Mouse (Mus musculus) skeletal muscle tissue, adult 2 months (tissue): ENCODE results near the gene Grtp1.
A peak's percentile ranks its signal among the peaks of the same experiment; 100 is the strongest.

Source experiments
- DNase-seq: peaks from one replicate; pipeline ENCODE4 v3.0.0-alpha.2; 2012; ENCODE audit warnings: low read depth, low spot score

Gene Grtp1

GRCm38 (mm10) chr8:13204371-13205140, 4.1 kb upstream of the Grtp1 start:
- DNase-seq = no peak

GRCm38 (mm10) chr8:13203472-13203871, 3.1 kb upstream of the Grtp1 start:
- no peak for DNase-seq

DNA sequence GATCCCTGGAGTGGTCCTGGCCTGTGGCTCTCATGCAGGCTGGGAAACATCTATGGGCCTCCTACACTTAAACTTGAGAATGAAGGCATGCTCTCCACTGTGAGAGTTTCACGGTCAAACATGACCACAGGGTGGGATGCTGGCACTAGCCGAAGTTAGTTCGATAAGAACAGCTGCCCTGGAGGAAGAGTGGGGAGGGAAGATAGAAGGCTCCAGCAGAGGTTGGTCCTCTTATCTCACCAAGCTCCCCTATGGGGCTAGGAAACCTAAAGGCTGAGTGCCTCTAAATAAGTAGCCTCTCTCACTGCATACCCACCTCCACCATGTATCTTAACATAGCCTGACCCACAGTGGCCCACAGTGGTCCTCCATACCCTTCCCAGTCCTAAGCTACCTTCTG, 2.4 kb upstream of the Grtp1 start:
- no peak for DNase-seq

DNA sequence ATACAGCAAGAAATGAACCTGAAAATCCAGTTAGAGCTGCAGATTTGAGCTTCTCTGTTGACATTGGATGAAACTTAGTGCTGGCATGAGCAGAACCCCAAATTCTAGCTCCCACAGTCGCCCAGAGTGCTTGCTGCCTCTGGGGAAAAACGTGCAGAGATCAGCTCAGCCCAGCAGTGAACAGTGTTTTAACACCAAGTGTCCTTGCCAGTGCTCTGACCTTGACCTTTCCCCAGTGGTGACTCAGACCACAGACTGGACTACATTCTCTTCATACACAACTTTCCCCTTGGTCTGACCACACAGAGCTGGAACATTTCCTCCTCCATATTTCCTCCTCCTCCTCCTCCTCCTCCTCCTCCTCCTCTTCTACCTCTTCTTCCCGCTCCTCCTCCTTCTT, 1.6 kb upstream of the Grtp1 start:
- DNase-seq = no peak

DNA sequence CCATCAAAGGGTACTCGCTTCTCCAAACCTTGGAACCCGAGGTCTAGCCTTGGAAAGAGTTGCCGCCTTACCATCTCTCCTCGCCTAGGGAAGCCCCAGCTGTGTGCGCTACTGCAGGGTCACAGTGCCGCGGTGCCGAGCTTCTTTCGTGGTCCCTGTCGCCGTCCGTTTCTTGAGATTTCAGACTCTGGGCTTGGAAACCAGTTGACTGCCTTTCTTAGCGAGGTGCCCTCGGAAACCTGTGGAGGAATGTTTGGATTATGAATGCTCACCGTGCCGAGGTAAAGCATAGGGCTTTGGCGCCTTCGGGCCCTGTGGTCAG, 554 bp upstream of the Grtp1 start:
- DNase-seq = no peak

GRCm38 (mm10) chr8:13199385-13200061, 897 bp downstream of the Grtp1 start:
- DNase-seq = no peak

DNA sequence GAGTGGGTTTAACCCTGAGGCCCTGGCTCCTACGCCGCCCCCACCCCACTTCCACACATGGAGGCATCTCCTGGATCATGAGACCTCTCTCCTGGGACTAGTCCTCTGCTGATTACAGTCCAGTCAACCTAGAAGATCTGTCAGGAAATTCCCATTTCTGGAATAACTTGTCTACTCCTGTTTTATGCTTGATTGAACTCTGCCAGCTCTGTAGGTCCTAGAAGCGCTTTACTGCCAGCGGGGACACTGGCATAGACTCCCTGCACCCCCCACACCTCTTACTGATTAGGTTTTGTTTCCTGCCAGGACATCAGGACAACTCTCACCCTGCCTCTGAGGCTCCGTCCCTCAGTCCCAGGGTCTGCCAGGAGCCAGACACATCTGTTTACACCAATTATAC, 2.9 kb downstream of the Grtp1 start:
- no peak for DNase-seq

GRCm38 (mm10) chr8:13194818-13195217, 5.6 kb downstream of the Grtp1 start:
- no peak for DNase-seq

DNA sequence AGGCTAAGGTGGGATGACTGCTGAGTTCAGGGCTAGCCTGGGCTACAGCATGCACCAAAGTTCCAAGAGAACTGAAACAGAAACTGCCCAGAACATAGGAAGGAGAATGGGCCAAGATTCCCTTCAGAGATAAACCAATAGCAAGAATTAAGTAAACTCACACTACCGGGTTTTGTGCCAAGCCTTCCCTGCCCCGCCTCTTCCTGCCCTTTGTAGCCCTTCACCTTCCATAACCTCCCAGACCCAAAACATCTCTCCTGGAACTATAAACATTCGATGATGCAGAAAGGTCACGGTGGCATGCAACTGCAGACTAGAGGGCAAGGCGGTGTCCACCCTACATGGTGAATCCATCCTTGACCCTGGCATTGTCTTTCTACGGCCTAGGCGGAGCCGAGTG, 10.2 kb downstream of the Grtp1 start:
- DNase-seq = no peak

DNA sequence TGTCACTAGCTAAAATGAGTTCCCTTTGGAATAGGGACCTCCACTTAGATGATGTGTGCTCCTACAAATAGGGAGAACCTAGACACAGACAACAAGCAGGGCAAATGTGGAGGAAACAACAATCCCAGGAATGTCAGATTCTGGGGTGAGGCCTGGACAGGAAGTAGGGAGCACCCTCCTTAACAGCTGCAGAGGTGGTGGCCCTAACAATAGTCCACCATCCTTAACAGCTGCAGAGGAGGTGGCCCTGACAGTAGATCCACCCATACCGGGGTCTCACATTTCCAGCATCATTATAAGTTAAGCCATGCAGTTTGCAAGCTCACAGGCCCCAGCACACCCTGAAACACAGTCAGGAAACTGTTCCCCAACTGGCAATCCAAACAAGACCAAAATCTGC, 11.6 kb downstream of the Grtp1 start:
- DNase-seq = no peak

DNA sequence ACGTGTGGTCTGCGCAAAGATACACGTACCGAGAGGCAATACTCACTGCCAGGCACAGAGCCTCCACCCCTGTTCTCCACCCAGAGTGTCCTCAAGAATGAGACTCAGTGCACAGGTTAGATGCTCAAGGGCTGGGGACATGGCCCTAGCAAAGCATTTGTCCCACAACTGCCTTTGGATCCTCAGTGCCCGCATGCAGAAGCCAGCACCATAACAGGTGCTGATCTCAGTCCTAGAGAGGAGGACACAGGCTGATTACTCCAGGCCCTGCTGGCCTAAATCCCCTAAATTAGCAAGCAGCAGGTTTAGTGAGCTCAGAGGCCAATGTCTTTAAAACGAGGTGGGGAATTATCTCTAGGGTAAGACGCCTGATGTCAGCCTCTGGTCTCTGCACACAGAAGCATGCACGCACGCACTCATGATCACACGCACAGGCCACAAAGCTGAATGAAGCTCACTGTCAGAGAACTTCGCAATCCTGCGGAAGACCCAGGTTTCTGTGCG, 12.3 kb downstream of the Grtp1 start:
- DNase-seq = no peak

DNA sequence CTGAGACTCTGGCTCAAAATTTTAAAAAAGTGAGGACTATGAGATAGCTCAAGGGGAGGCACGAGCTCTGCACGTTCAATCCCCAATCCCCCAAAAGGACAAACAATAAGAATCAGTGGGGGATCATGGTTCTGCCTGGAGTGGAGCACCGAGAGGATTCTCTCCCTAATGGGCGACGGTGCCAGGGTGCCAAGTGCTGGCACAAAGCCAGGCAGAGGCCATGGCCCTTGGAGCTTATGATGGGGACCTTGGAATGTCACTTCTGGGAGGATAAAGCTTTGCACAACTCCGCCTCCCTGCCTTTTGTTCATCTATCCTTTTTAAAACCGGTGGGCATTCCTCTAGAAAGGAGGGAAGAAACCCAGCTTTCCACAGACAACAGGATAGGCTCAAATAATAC, 12.8 kb downstream of the Grtp1 start:
- no peak for DNase-seq

DNA sequence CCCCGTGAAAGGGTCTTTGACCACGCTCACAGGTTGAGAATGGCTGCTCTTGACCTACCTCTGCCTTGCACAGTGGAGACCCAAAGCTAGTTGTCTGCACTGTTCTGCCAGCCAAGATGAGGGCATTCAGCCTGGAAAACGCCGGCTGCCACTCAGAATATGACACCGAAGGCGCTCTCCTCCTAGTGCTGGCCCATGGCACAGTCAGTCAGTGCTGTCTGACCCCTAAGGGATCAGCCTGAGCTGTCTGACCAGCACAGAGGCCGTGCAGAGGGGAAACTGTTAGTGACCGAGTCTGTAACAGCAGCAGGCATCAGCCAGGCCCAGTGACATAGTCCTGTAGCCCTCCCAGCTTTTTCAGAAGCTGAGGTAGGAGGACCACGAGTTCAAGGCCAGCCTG, 13.2 kb downstream of the Grtp1 start:
- peak; percentile 53 for DNase-seq

- no peak for DNase-seq
Measured at GRCm38 (mm10) chr8:13186819-13187218, 13.6 kb downstream of the Grtp1 start.

DNA sequence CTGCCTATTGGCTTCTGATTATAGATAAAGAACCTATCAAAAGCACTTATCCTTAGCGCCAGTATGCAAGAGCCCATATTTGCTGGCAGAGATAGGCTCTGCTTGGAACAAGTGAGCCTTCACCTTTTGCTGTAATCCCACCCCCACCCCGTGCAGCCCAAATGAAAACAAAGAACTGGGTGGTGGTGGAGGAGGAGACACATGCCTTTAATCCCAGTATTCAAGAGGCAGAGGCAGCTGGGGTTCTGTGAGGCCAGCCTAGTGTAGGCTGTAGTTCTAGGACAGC, 18.8 kb downstream of the Grtp1 start:
- DNase-seq = no peak

DNA sequence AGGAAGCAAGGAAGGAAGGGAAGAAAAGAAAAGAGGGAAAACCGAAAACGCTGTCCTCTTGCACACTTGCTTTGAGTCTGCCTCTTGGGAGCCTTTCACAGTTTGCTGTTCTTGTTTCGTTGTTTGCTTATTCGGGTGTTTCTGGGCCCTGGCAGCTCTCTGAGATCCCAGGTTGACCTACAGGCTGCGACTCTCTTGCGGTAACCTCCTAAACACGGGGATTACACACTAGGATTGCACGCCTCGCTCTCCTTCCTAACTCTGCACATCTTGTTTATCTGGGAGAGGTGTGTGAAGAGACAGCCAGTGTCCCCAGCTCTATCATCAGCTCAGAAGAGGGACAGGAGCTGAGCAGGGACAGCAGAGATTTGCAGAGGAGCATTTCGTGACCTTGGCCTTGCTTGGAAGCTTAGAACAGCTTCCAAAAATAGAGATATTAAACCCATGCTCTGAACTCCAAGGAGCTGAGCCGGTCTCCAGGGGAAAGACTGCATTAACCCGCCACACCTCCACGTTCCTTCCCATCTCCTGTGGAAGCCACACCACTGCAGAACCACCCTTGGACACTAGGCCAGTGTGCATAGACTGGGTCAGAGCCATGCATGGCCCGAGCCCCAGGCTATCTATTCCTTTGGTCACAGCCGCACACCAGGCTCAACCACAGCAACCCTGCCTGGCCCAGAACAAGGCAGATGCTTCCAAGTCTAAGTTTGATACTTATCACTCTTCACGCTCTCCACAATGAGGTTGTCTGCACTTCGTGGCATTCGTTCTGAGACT, 19.3 kb downstream of the Grtp1 start:
- peak; percentile 67 for DNase-seq

- DNase-seq = no peak
Measured at GRCm38 (mm10) chr8:13180408-13180807, 20.0 kb downstream of the Grtp1 start.

DNA sequence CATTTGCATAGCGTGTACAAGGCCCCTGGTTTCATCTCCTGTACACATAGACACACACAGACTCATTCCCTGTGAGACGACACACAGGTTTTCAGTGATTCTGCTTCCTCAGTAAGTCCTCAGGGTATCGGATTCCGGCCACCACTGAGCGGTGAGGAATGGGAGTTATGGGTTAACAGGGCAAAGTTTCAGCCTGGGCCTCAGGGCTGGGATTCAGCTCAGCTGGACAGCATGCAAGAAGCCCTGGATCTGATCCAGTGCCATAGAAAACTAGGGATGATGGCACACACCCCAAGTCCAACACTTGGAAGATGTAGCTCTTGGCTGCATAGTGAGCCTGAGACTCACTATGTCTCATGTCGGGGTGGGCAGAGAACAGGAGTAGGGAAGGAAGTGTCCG, 20.5 kb downstream of the Grtp1 start:
- DNase-seq = no peak

DNA sequence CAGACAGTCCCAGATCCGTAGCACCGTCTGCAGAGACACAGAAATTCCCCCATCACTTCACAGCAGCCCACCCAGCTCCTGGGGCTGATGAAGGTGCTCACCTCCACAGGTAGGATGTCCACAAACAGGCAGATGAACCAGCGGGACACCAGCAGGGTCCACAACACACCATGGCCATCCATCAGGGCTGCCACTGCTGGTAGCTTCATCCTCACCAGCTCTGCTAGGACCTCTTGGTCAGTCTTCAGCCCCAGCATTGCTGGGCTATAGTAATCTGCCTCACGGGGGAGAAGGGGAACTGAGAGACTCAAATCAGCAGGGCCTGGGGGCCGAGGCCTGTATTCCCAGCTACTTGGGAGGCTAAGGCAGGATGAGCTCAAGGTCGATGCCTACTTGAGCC, 20.9 kb downstream of the Grtp1 start:
- no peak for DNase-seq

- no peak for DNase-seq
Measured at GRCm38 (mm10) chr8:13178137-13178536, 22.3 kb downstream of the Grtp1 start.

GRCm38 (mm10) chr8:13177173-13177852, 23.1 kb downstream of the Grtp1 start:
- DNase-seq = no peak

- DNase-seq = no peak
Measured at GRCm38 (mm10) chr8:13175650-13176049, 24.8 kb downstream of the Grtp1 start.
